Mouse (Mus musculus) neural tube, embryonic 14.5 days (tissue): ENCODE data around the gene Snx4. TPM values are rescaled to one million over a fixed set of nuclear protein-coding genes. Genes with fewer than 3 reads are reported as not detected.

ENCODE experiments used
- ATAC-seq: fragments of 200-750 bp; cut with Nextera tagmentation; 2 replicates; pipeline ENCODE4 v1.8.0; 2017; ENCODE audit warnings: low read depth, mild to moderate bottlenecking, moderate TSS enrichment, moderate library complexity
- H3K27ac ChIP-seq: fragments of 300-500 bp; sonication (generic); 2 replicates; pipeline ENCODE4 v1.5.1; 2014; ENCODE audit warnings: low read depth, mild to moderate bottlenecking, control low read depth, low read length, moderate library complexity, mixed read lengths
- H3K27me3 ChIP-seq: fragments of 300-500 bp; sonication (generic); 2 replicates; pipeline ENCODE4 v1.6.1; 2014; ENCODE audit warnings: low read length; ENCODE audit not compliant: control insufficient read depth, insufficient read depth
- H3K36me3 ChIP-seq: fragments of 300-500 bp; sonication (generic); 2 replicates; pipeline ENCODE4 v1.6.1; 2014; ENCODE audit warnings: low read length, mixed read lengths; ENCODE audit not compliant: control insufficient read depth, insufficient read depth
- H3K4me1 ChIP-seq: fragments of 300-500 bp; sonication (generic); 2 replicates; pipeline ENCODE4 v1.6.1; 2014; ENCODE audit warnings: low read length; ENCODE audit not compliant: control insufficient read depth, insufficient read depth
- H3K4me2 ChIP-seq: fragments of 300-500 bp; sonication (generic); 2 replicates; pipeline ENCODE4 v1.6.1; 2014; ENCODE audit warnings: mild to moderate bottlenecking, low read depth, low read length, control low read depth
- H3K4me3 ChIP-seq: fragments of 300-500 bp; sonication (generic); 2 replicates; pipeline ENCODE4 v1.5.1; 2014; ENCODE audit warnings: low read depth, low read length, control low read depth, mixed read lengths
- H3K9ac ChIP-seq: fragments of 300-500 bp; sonication (generic); replicated peaks from 2 replicates; pipeline ENCODE4 v1.6.1; 2014; ENCODE audit warnings: low read depth, mild to moderate bottlenecking, control low read depth, low read length, mixed read lengths
- H3K9me3 ChIP-seq: fragments of 300-500 bp; sonication (generic); 2 replicates; pipeline ENCODE4 v1.6.1; 2016; ENCODE audit warnings: low read length; ENCODE audit not compliant: control insufficient read depth
- WGBS: fragments of 180-500 bp; shearing (Covaris S2); extraction: QIAGEN DNeasy Blood & Tissue Kit; methylation state at CpG from one replicate; pipeline ENCODE4 v1.1.7; 2014; 5-methylcytosine and 5-hydroxymethylcytosine counted together
- polyA plus RNA-seq: library from polyadenylated mRNA; unstranded; fragments of >200 nt; fragmentation: Nextera tagmentation; extraction: Ambion mirVana; gene quantifications from 2 replicates; pipeline ENCODE4 v1.2.1, GENCODE M21; 2014

Gene Snx4
- polyA plus RNA-seq, 1 experiment from 2014 or later: 80.0 TPM

DNA sequence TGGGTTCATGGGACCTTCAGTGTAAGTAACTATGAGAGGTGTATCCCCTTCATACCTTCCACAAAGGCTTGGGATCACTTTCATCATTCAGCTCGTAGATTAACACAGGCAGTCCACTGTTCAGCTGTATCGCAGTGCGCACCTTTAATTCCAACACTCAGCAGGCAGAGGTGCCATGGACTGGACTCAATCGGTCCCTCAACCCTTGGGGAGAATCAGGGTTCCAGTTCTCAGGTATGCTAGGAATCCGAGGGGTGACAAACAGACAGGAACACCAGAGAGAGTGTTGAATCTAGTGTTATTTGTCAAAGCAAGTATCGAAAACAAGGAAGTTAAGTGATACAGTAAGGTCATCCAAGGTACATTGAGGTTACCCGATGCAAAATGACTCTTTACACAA is 41.0 kb downstream of the Snx4 start:
- no peak for ATAC-seq

DNA sequence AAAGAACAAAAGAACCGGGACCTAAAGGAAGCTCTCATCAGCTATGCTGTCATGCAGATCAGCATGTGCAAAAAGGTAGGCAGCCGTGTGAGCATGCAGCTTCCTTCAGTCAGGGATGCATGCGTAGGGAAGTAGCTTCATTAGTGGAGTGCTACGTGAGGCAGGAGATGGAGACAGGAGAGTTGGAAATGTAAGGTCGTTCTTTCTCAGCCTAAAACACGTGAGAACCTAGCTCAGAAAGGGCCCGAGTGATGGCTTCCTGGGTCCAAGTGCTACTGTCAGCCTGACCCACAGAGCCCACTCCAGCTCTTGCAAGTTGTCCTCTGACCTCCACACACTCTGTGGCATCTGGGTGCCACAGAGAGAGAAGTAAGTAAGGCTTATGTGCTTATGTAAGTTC is 43.4 kb downstream of the Snx4 start:
- Histone ChIP-seq H3K36me3 (peaks cover 67% of the 10 kb centered on the region), H3K9me3 (no peaks in the 10 kb centered on the region), H3K27ac (no peak overlapping the region), H3K9ac (no peak overlapping the region), H3K4me1 (no peaks in the 10 kb centered on the region), H3K4me3 (no peak overlapping the region), H3K4me2 (no peak overlapping the region), H3K27me3 (no peaks in the 10 kb centered on the region)
- no peak for ATAC-seq
- 94% methylated on average over 7 of the region's 7 CpGs for WGBS

More for the DNA sequence above, 41.0 kb downstream of the Snx4 start:
- no peak overlapping the region for H3K27ac ChIP-seq
- H3K4me2 ChIP-seq: no peak overlapping the region
- no peak overlapping the region for H3K9ac ChIP-seq
- no peaks in the 10 kb centered on the region for H3K4me1 ChIP-seq
- H3K36me3 ChIP-seq: peaks cover 61% of the 10 kb centered on the region
- WGBS: over 99% methylated on average over 7 of the region's 7 CpGs
- no peaks in the 10 kb centered on the region for H3K9me3 ChIP-seq
- no peak overlapping the region for H3K4me3 ChIP-seq
- no peaks in the 10 kb centered on the region for H3K27me3 ChIP-seq

DNA sequence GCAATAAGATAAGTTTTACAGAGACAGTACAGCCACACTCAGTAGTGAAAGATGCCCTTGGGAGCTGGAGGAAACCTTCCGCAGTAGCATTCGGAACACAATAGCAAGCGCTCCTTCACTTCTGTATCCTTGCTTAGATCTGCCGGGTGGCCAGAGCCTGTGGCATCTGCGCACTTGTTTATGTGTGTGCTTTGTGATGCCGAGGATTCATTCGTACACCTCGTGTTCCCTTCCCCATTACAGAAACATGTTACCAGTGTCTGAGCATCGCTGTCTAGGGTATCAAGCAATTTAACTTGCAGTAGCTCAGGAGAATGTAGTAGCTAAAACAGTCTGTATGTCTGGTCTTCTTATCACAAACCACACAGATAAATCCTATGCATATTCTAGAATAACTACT is 44.1 kb downstream of the Snx4 start:
- no peak overlapping the region for H3K4me3 ChIP-seq
- H3K27ac ChIP-seq: no peak overlapping the region
- 94% methylated on average over 9 of the region's 9 CpGs for WGBS
- H3K27me3 ChIP-seq: no peaks in the 10 kb centered on the region
- no peak overlapping the region for H3K9ac ChIP-seq
- H3K4me1 ChIP-seq: no peaks in the 10 kb centered on the region
- H3K9me3 ChIP-seq: no peaks in the 10 kb centered on the region
- no peak for ATAC-seq
- peaks cover 66% of the 10 kb centered on the region for H3K36me3 ChIP-seq
- H3K4me2 ChIP-seq: no peak overlapping the region

DNA sequence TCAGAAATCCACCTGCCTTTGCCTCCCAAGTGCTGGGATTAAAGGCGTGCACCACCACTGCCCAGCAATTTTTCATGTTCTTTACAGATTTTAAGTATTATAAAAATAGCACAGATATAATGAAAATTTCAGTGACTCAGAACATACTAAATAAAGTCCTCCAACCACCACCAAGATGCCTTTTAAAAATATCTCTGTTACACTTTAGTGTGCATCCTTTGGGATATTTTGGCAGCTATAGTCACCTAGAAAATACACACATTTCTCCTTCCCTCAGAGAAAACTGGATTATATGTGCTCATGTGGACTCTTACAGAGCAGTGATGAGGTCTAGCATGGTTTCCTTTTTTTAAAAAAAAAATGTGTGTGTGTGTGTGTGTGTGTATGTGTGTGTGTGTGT is 46.3 kb downstream of the Snx4 start:
- no peak overlapping the region for H3K4me3 ChIP-seq
- H3K27ac ChIP-seq: no peak overlapping the region
- H3K9me3 ChIP-seq: no peaks in the 10 kb centered on the region
- no peak overlapping the region for H3K9ac ChIP-seq
- WGBS: 90% methylated on average over 1 of the region's 1 CpGs
- H3K4me1 ChIP-seq: no peaks in the 10 kb centered on the region
- no peak for ATAC-seq
- H3K36me3 ChIP-seq: peaks cover 52% of the 10 kb centered on the region
- no peak overlapping the region for H3K4me2 ChIP-seq
- H3K27me3 ChIP-seq: no peaks in the 10 kb centered on the region

DNA sequence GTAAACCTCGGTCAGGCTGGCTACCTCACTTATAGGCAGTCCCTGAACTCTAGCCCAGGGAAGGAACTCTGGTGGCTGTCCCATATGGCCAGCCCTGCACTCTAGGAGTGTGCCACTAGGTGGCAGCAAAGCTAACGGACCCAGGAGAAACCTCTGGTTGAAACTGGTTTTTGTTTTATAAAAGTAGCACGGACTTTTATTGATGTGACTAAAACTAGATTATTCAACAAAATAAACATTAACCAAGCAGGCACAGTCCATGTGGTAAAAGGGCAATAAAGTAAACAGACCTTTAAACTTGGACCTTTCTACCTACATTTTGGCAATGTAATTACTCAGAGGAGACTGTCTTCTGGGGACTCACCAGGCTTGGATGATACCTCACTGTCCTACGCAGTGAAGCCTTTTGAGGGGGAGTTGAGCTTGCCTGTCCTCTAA is 55.4 kb downstream of the Snx4 start:
- Histone ChIP-seq H3K4me2 (no peak overlapping the region), H3K9ac (no peak overlapping the region), H3K4me3 (no peak overlapping the region), H3K27ac (no peak overlapping the region), H3K36me3 (no peaks in the 10 kb centered on the region), H3K27me3 (no peaks in the 10 kb centered on the region), H3K4me1 (no peaks in the 10 kb centered on the region), H3K9me3 (no peaks in the 10 kb centered on the region)
- WGBS: 13% methylated on average over 4 of the region's 4 CpGs
- peak; percentile 63; the same call in 1 of the 2 replicates for ATAC-seq

DNA sequence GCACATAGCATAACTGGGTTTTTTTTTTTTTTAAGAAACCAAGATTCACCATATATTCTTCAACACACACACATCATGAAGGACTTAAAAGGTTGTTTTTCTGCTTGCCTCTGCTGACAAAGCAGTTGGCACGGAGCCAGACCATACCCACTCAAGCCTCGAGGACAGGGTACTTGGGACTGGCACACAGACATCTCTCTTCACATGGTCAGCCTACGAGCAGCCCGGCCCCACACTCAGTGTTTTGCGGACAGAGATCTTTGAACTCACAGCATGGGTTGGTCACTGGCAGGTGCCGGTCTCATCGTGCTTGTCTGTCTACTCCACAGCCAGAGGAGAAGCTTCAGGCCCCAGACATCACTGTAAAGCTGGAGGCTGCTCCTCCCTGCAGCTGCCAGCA is 56.5 kb downstream of the Snx4 start:
- no peak overlapping the region for H3K27ac ChIP-seq
- no peak for ATAC-seq
- WGBS: 74% methylated on average over 7 of the region's 7 CpGs

DNA sequence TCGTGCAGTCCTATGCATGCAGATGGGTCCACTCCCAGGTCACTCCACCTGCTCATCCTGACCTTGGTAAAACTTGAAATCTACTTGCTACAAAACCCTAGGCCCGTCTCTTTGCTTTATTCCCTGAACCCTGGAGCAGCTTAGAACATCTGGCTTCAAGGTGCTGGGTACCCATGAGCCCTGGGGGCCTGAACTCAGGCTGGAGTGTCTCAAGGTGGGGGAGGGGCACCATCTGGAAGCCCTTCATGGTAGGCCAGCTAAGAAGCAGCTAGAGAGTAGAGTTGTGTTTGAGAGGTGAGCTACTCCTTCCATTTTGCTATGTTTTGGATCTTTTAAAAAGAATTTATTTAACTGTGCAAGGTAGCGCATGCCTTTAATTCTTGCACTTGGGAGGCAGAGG is 57.8 kb downstream of the Snx4 start:
- H3K9ac ChIP-seq: no peak overlapping the region
- ATAC-seq: peak; percentile 31; the same call in 1 of the 2 replicates
- H3K36me3 ChIP-seq: no peaks in the 10 kb centered on the region
- H3K27ac ChIP-seq: no peak overlapping the region
- H3K4me3 ChIP-seq: no peak overlapping the region
- no peaks in the 10 kb centered on the region for H3K27me3 ChIP-seq
- no peaks in the 10 kb centered on the region for H3K4me1 ChIP-seq
- no peak overlapping the region for H3K4me2 ChIP-seq
- H3K9me3 ChIP-seq: no peaks in the 10 kb centered on the region
- 77% methylated on average over 3 of the region's 3 CpGs for WGBS

More for the DNA sequence above, 56.5 kb downstream of the Snx4 start:
- Histone ChIP-seq H3K4me3 (no peak overlapping the region), H3K36me3 (no peaks in the 10 kb centered on the region), H3K9me3 (no peaks in the 10 kb centered on the region), H3K4me2 (no peak overlapping the region), H3K9ac (no peak overlapping the region), H3K27me3 (no peaks in the 10 kb centered on the region), H3K4me1 (no peaks in the 10 kb centered on the region)

DNA sequence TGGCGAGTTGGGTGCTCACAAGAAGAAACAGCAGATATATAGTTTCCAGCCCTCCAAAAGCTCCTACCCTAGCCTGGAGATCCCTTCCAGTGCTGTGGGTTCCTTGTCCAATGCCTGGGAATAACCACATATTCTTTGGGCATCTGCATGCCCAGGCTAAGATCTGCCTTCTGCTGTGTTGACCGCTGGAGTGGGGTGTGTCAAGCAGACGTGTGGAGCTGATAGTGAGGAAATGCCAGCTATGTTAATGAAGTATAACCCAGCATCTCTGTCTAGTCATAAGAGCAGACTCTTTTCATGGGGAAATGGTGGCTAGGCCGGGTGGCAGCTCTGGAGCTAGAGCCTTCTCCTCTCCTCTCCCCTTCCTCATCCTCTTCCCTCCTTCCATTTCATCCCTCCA is 64.4 kb downstream of the Snx4 start:
- WGBS: 90% methylated on average over 4 of the region's 4 CpGs
- no peak overlapping the region for H3K4me2 ChIP-seq
- no peak for ATAC-seq
- H3K27me3 ChIP-seq: no peaks in the 10 kb centered on the region
- H3K36me3 ChIP-seq: no peaks in the 10 kb centered on the region
- no peak overlapping the region for H3K27ac ChIP-seq
- no peaks in the 10 kb centered on the region for H3K9me3 ChIP-seq
- no peak overlapping the region for H3K9ac ChIP-seq
- no peak overlapping the region for H3K4me3 ChIP-seq
- H3K4me1 ChIP-seq: no peaks in the 10 kb centered on the region

DNA sequence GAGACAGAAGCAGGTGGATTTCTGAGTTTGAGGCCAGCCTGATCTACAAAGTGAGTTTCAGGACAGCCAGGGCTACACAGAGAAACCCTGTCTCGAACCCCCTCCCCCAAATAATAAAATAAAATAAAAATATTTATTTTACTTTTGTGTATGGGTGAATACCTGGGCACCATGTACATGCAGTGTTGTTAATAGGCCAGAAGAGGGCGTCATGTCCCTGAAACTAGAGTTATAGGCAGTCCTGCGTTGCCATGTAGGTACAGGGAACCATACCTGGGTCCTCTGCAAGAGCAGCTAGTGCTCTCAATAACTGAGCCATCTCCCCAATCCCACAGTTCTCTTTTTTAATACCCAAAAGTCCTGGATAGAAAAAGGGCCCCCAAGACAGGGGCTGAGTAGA is 66.4 kb downstream of the Snx4 start:
- Histone ChIP-seq H3K4me1 (no peaks in the 10 kb centered on the region), H3K4me2 (no peak overlapping the region), H3K9ac (no peak overlapping the region), H3K9me3 (no peaks in the 10 kb centered on the region), H3K27me3 (no peaks in the 10 kb centered on the region), H3K36me3 (no peaks in the 10 kb centered on the region), H3K4me3 (no peak overlapping the region), H3K27ac (no peak overlapping the region)
- no peak for ATAC-seq
- 63% methylated on average over 3 of the region's 3 CpGs for WGBS

DNA sequence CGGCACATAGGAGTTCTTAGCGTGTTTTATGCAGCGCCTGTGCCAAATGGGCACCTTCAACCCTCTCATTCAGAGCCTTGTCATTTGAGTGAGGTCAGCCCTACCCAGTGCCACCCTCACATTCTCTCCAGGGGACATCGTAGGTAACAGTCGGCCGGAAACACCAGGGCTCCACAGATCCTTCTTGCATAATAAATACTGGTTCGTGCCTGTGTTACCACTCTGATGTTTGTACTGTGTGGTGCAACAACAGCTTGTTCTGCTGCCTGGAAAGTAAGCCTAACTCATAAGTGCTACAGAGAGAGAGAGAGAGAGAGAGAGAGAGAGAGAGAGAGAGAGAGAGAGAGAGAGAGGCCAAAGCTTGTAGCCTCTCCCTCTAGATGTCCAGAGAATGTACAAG is 66.8 kb downstream of the Snx4 start:
- H3K27ac ChIP-seq: no peak overlapping the region
- H3K4me1 ChIP-seq: no peaks in the 10 kb centered on the region
- H3K9me3 ChIP-seq: no peaks in the 10 kb centered on the region
- ATAC-seq: no peak
- WGBS: 90% methylated on average over 7 of the region's 7 CpGs
- no peaks in the 10 kb centered on the region for H3K27me3 ChIP-seq
- no peak overlapping the region for H3K4me2 ChIP-seq
- no peak overlapping the region for H3K9ac ChIP-seq
- H3K36me3 ChIP-seq: no peaks in the 10 kb centered on the region
- H3K4me3 ChIP-seq: no peak overlapping the region
